Mouse (Mus musculus): Measurements from ENCODE around the gene Larp7. TPM values are rescaled to one million over a fixed set of nuclear protein-coding genes. Genes with fewer than 3 reads are reported as not detected.
A peak's percentile ranks its signal among the peaks of the same experiment; 100 is the strongest.

The Larp7 gene
- total and polyA plus RNA-seq, 2 experiments, result 0.75 to 6.1 TPM

GRCm38 (mm10) chr3:127539193-127539592 lies 14.0 kb downstream of the Larp7 start:
- no peaks in the 10 kb centered on the region for H3K4me1 ChIP-seq (ENCODE audit: control insufficient read depth, insufficient read depth, low read length)
- TF ChIP-seq CTCF (IDR thresholded peaks at IDR 0.05; ENCODE audit: low read depth, low read length) (no peak), POLR2A (IDR thresholded peaks at IDR 0.05; ENCODE audit: extremely low read depth, insufficient read depth, low read length) (no peak)
- H3K36me3 ChIP-seq (ENCODE audit: control insufficient read depth, insufficient read depth, low read length), result peaks cover 14% of the 10 kb centered on the region
- H3K79me2 ChIP-seq (ENCODE audit: control insufficient read depth, insufficient read depth, low read length), result no peaks in the 10 kb centered on the region
- H3K27me3 ChIP-seq (ENCODE audit: control insufficient read depth, insufficient read depth, low read length), result no peaks in the 10 kb centered on the region
- no peak overlapping the region for H3K27ac ChIP-seq (replicated peaks; ENCODE audit: insufficient read depth, low read depth, low read length)
- DNase-seq (ENCODE audit: extremely low read depth, low read depth, low spot score), result no peak
- no peak overlapping the region for H3K9ac ChIP-seq (ENCODE audit: low read depth, low read length)
- no peak overlapping the region for H3K4me3 ChIP-seq (ENCODE audit: insufficient read depth, low read depth, low read length)
- WGBS, result 85% methylated on average over 6 of the region's 6 CpGs

- TF ChIP-seq CTCF (IDR thresholded peaks at IDR 0.05; ENCODE audit: low read depth, low read length) (no peak), POLR2A (IDR thresholded peaks at IDR 0.05; ENCODE audit: extremely low read depth, insufficient read depth, low read length) (no peak)
- no peaks in the 10 kb centered on the region for H3K27me3 ChIP-seq (ENCODE audit: control insufficient read depth, insufficient read depth, low read length)
Measured at GRCm38 (mm10) chr3:127530293-127530692, 22.9 kb downstream of the Larp7 start.

GRCm38 (mm10) chr3:127529824-127530223 lies 23.3 kb downstream of the Larp7 start:
- Histone ChIP-seq H3K4me1 (ENCODE audit: control insufficient read depth, insufficient read depth, low read length) (no peaks in the 10 kb centered on the region), H3K79me2 (ENCODE audit: control insufficient read depth, insufficient read depth, low read length) (no peaks in the 10 kb centered on the region), H3K27ac (replicated peaks; ENCODE audit: insufficient read depth, low read depth, low read length) (no peak overlapping the region), H3K36me3 (ENCODE audit: control insufficient read depth, insufficient read depth, low read length) (no peaks in the 10 kb centered on the region), H3K27me3 (ENCODE audit: control insufficient read depth, insufficient read depth, low read length) (no peaks in the 10 kb centered on the region), H3K4me3 (ENCODE audit: insufficient read depth, low read depth, low read length) (no peak overlapping the region), H3K9ac (ENCODE audit: low read depth, low read length) (no peak overlapping the region)
- no peak for TF ChIP-seq POLR2A (IDR thresholded peaks at IDR 0.05; ENCODE audit: extremely low read depth, insufficient read depth, low read length)
- no peak for TF ChIP-seq CTCF (IDR thresholded peaks at IDR 0.05; ENCODE audit: low read depth, low read length)
- no peak for DNase-seq (ENCODE audit: extremely low read depth, low read depth, low spot score)
- 81% methylated on average over 4 of the region's 4 CpGs for WGBS

More at GRCm38 (mm10) chr3:127530293-127530692, 22.9 kb downstream of the Larp7 start:
- Histone ChIP-seq H3K9ac (ENCODE audit: low read depth, low read length) (no peak overlapping the region), H3K79me2 (ENCODE audit: control insufficient read depth, insufficient read depth, low read length) (no peaks in the 10 kb centered on the region), H3K4me1 (ENCODE audit: control insufficient read depth, insufficient read depth, low read length) (no peaks in the 10 kb centered on the region), H3K27ac (replicated peaks; ENCODE audit: insufficient read depth, low read depth, low read length) (no peak overlapping the region), H3K4me3 (ENCODE audit: insufficient read depth, low read depth, low read length) (no peak overlapping the region), H3K36me3 (ENCODE audit: control insufficient read depth, insufficient read depth, low read length) (no peaks in the 10 kb centered on the region)
- DNase-seq (ENCODE audit: extremely low read depth, low read depth, low spot score), result no peak
- WGBS, result 24% methylated on average over 4 of the region's 4 CpGs

- no peaks in the 10 kb centered on the region for H3K4me1 ChIP-seq (ENCODE audit: control insufficient read depth, insufficient read depth, low read length)
- no peaks in the 10 kb centered on the region for H3K79me2 ChIP-seq (ENCODE audit: control insufficient read depth, insufficient read depth, low read length)
- H3K27ac ChIP-seq (replicated peaks; ENCODE audit: insufficient read depth, low read depth, low read length), result no peak overlapping the region
- TF ChIP-seq CTCF (IDR thresholded peaks at IDR 0.05; ENCODE audit: low read depth, low read length) (no peak), POLR2A (IDR thresholded peaks at IDR 0.05; ENCODE audit: extremely low read depth, insufficient read depth, low read length) (no peak)
- 87% methylated on average over 3 of the region's 3 CpGs for WGBS
- H3K27me3 ChIP-seq (ENCODE audit: control insufficient read depth, insufficient read depth, low read length), result no peaks in the 10 kb centered on the region
- H3K36me3 ChIP-seq (ENCODE audit: control insufficient read depth, insufficient read depth, low read length), result no peaks in the 10 kb centered on the region
- no peak for DNase-seq (ENCODE audit: extremely low read depth, low read depth, low spot score)
- H3K9ac ChIP-seq (ENCODE audit: low read depth, low read length), result no peak overlapping the region
- no peak overlapping the region for H3K4me3 ChIP-seq (ENCODE audit: insufficient read depth, low read depth, low read length)
Measured at GRCm38 (mm10) chr3:127529210-127529609, 23.9 kb downstream of the Larp7 start.

- H3K9ac ChIP-seq (ENCODE audit: low read depth, low read length), result no peak overlapping the region
- 66% methylated on average over 5 of the region's 5 CpGs for WGBS
- H3K4me1 ChIP-seq (ENCODE audit: control insufficient read depth, insufficient read depth, low read length), result no peaks in the 10 kb centered on the region
- no peaks in the 10 kb centered on the region for H3K36me3 ChIP-seq (ENCODE audit: control insufficient read depth, insufficient read depth, low read length)
- H3K27ac ChIP-seq (replicated peaks; ENCODE audit: insufficient read depth, low read depth, low read length), result no peak overlapping the region
- H3K27me3 ChIP-seq (ENCODE audit: control insufficient read depth, insufficient read depth, low read length), result no peaks in the 10 kb centered on the region
- H3K4me3 ChIP-seq (ENCODE audit: insufficient read depth, low read depth, low read length), result no peak overlapping the region
- DNase-seq (ENCODE audit: extremely low read depth, low read depth, low spot score), result peak; percentile 22
- TF ChIP-seq POLR2A (IDR thresholded peaks at IDR 0.05; ENCODE audit: extremely low read depth, insufficient read depth, low read length), result no peak
- no peak for TF ChIP-seq CTCF (IDR thresholded peaks at IDR 0.05; ENCODE audit: low read depth, low read length)
- H3K79me2 ChIP-seq (ENCODE audit: control insufficient read depth, insufficient read depth, low read length), result no peaks in the 10 kb centered on the region
Measured at GRCm38 (mm10) chr3:127527465-127528034, 25.6 kb downstream of the Larp7 start.

GRCm38 (mm10) chr3:127525188-127525819 lies 27.8 kb downstream of the Larp7 start:
- 74% methylated on average over 8 of the region's 8 CpGs for WGBS
- TF ChIP-seq CTCF (IDR thresholded peaks at IDR 0.05; ENCODE audit: low read depth, low read length) (no peak), POLR2A (IDR thresholded peaks at IDR 0.05; ENCODE audit: extremely low read depth, insufficient read depth, low read length) (no peak)
- H3K4me3 ChIP-seq (ENCODE audit: insufficient read depth, low read depth, low read length), result no peak overlapping the region
- H3K36me3 ChIP-seq (ENCODE audit: control insufficient read depth, insufficient read depth, low read length), result no peaks in the 10 kb centered on the region
- no peak overlapping the region for H3K9ac ChIP-seq (ENCODE audit: low read depth, low read length)
- no peak for DNase-seq (ENCODE audit: extremely low read depth, low read depth, low spot score)
- H3K27ac ChIP-seq (replicated peaks; ENCODE audit: insufficient read depth, low read depth, low read length), result no peak overlapping the region
- H3K4me1 ChIP-seq (ENCODE audit: control insufficient read depth, insufficient read depth, low read length), result no peaks in the 10 kb centered on the region
- H3K27me3 ChIP-seq (ENCODE audit: control insufficient read depth, insufficient read depth, low read length), result no peaks in the 10 kb centered on the region
- no peaks in the 10 kb centered on the region for H3K79me2 ChIP-seq (ENCODE audit: control insufficient read depth, insufficient read depth, low read length)
